Mouse (Mus musculus): ENCODE results near the gene Osgin1. TPM values are rescaled to one million over a fixed set of nuclear protein-coding genes. Genes with fewer than 3 reads are reported as not detected.

Osgin1 gene
- polyA plus RNA-seq (2012; rRNA removed; ENCODE audit: low replicate concordance): 15.0 and 24.3 TPM in 2 replicates

DNA sequence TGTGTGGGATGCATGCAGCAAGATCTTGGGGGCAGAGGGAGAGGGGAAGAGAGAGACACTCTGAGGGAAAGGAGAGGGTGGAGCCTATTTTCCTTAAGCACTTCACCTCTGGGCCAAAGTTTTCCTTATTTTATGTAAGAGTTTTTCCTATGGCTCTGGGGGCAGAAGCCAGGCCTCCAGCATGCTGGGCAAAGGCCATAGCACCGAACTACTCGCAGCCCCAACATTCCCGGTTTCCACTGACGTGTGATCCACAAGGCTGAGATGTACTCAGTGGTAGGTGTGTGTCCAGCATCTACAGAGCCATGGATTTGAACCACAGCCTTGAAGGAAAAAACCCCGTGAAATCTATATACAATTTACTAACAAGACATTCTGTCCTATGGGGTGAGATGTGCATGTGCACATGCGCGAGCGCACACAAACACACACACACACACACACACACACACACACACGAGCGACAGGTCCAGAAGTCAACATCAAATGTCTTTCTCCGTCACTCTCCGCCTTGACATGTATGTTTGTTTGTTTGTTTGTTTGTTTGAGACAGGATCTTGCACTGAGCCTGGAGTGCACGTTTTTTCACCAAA lies at the start of gene Osgin1:
Gene Osgin1, plus strand, starts transcription at position 543 of the 593 bp plus-strand sequence.

DNA sequence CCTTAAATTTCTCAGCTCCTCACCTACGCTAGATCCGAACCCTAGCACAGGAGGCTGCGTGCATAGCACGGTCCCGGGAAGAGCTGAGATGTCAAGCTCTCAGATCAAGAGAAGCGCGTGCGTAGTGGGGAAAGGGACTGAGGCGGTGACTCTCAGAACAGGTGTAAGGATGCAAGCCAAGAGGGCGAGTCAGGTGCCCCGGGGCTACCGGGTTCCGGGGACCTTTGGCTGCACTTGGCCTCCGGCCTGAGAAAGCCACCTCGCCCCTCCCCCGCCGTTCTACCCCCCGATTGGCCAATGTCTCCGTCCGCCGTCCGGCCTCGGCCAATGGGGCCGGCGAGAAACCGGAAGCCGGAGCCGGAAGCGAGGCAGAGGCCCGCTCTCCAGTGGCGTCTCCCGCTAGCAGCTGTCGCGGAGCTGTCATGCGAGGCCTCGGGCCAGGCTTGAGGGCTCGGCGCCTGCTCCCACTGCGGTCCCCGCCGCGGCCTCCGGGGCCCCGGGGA lies 39.3 kb upstream of the Osgin1 start, which contains the start of gene Mlycd:
Gene Mlycd, plus strand, starts transcription at position 355 of the 503 bp plus-strand sequence.

DNA sequence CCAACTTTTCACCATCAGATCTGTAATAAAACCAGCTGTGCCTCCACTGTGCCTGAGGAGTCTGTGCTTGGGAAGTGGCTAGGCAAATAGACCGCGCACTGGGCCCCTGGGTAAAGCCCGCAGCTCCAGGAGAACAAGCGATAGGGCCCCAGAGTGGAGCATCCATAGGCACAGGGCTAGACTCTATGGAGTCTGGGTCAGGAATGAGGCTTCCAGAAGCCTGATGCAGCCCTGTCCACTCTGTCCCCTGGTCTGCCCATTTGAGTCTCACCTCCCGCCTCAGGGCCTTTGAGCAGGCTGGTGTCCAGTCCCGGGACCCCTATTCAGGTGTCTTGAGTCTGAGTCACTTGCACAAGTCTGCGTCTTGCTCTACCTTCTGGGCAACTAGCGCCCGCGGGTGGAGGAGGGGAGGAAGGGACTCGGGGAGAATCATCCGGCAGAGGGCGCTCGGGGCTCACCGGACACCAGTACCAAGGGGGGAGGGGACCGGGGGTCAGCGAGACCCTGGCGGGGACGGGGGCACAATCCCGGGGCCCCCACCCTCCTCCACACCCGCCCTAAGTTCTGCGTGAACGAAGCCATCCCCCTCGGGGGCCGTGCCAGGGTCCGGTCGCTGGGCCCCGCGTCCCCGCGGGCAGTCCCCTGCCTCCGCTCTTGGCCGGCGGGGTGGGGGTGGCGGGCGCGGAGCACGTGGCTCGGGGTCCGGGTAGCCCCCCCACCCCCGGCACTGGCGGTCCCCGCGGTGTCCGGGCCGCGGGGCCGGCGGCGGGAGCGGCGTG lies 12.5 kb downstream of the Osgin1 start, which contains the start of gene Necab2:
Gene Necab2, plus strand, starts transcription at position 509 of the 779 bp plus-strand sequence.

Other genes with a start within 250 kb of the Osgin1 start
- 156 and 188 TPM in 2 replicates for gene Hsbp1, start 89.6 kb upstream of the Osgin1 start, polyA plus RNA-seq (2012; rRNA removed; ENCODE audit: low replicate concordance)
- 38.6 and 54.7 TPM in 2 replicates for gene Mlycd, start 39.2 kb upstream of the Osgin1 start, polyA plus RNA-seq (2012; rRNA removed; ENCODE audit: low replicate concordance)
- gene Necab2, start 12.6 kb downstream of the Osgin1 start, polyA plus RNA-seq (2012; rRNA removed; ENCODE audit: low replicate concordance): 1.8 TPM in 1 of 2 replicates, not detected in the other
- gene Slc38a8, start 67.6 kb downstream of the Osgin1 start, polyA plus RNA-seq (2012; rRNA removed; ENCODE audit: low replicate concordance): 0.04 and 0.22 TPM in 2 replicates
- gene Mbtps1, start 124.6 kb downstream of the Osgin1 start, polyA plus RNA-seq (2012; rRNA removed; ENCODE audit: low replicate concordance): 79.2 and 153 TPM in 2 replicates
- gene Hsdl1, start 141.1 kb downstream of the Osgin1 start, polyA plus RNA-seq (2012; rRNA removed; ENCODE audit: low replicate concordance): 21.0 and 27.6 TPM in 2 replicates
- gene Dnaaf1, start 141.1 kb downstream of the Osgin1 start, polyA plus RNA-seq (2012; rRNA removed; ENCODE audit: low replicate concordance): 0.08 TPM in 1 of 2 replicates, not detected in the other
- 12.3 and 27.2 TPM in 2 replicates for gene Taf1c, start 171.1 kb downstream of the Osgin1 start, polyA plus RNA-seq (2012; rRNA removed; ENCODE audit: low replicate concordance)
- not detected in 2 replicates for gene Adad2, start 178.6 kb downstream of the Osgin1 start, polyA plus RNA-seq (2012; rRNA removed; ENCODE audit: low replicate concordance)
- 0.79 and 6.6 TPM in 2 replicates for gene Kcng4, start 201.6 kb downstream of the Osgin1 start, polyA plus RNA-seq (2012; rRNA removed; ENCODE audit: low replicate concordance)
- 9.6 and 226 TPM in 2 replicates for gene Wfdc1, start 232.2 kb downstream of the Osgin1 start, polyA plus RNA-seq (2012; rRNA removed; ENCODE audit: low replicate concordance)